Mouse (Mus musculus) myocyte (in vitro differentiated cells): ENCODE measurements around the gene D7Ertd443e. TPM values are rescaled to one million over a fixed set of nuclear protein-coding genes. Genes with fewer than 3 reads are reported as not detected.

Experiments
- H3K27me3 ChIP-seq: one replicate; pipeline ENCODE4 v1.6.1; 2011; ENCODE audit not compliant: control insufficient read depth, insufficient read depth, insufficient read length
- H3K36me3 ChIP-seq: one replicate; pipeline ENCODE4 v1.6.1; 2011; ENCODE audit not compliant: control insufficient read depth, insufficient read depth
- H3K4me2 ChIP-seq: one replicate; pipeline ENCODE4 v1.6.1; 2011; ENCODE audit warnings: low read depth, control low read depth
- H3K4me3 ChIP-seq: one replicate; pipeline ENCODE4 v1.5.1; 2011; ENCODE audit warnings: mild to moderate bottlenecking, control low read depth, moderate library complexity
- H3K79me2 ChIP-seq: one replicate; pipeline ENCODE4 v1.6.1; 2011; ENCODE audit not compliant: control insufficient read depth, insufficient read depth
- H3ac ChIP-seq: one replicate; pipeline ENCODE4 v1.6.1; 2011; ENCODE audit not compliant: control insufficient read depth, insufficient read length
- CEBPB ChIP-seq: IDR thresholded peaks from 2 replicates; pipeline ENCODE4 v1.6.1; 2011; ENCODE audit warnings: mild to moderate bottlenecking, moderate library complexity; ENCODE audit not compliant: poor library complexity, insufficient read depth, severe bottlenecking
- E2F4 ChIP-seq: IDR thresholded peaks from one replicate; pipeline ENCODE4 v1.6.1; 2011; ENCODE audit warnings: mild to moderate bottlenecking, control low read depth, moderate library complexity; ENCODE audit not compliant: insufficient read depth
- MAX ChIP-seq: IDR thresholded peaks from one replicate; pipeline ENCODE4 v1.6.1; 2011; ENCODE audit warnings: low read depth, mild to moderate bottlenecking, control low read depth
- MYOD1 ChIP-seq, 3 experiments: IDR thresholded peaks; one replicate each; pipeline ENCODE4 v1.6.1; 2011; ENCODE audit warnings: control low read depth in 2 of 3, low read depth in 2 of 3, mild to moderate bottlenecking in 2 of 3, moderate library complexity in 1 of 3; ENCODE audit not compliant: insufficient read length in 2 of 3, control insufficient read depth in 1 of 3
- MYOG ChIP-seq, 3 experiments: IDR thresholded peaks; one replicate each; pipeline ENCODE4 v1.6.1; 2011; ENCODE audit warnings: control low read depth in 2 of 3, low read depth in 2 of 3, mild to moderate bottlenecking in 2 of 3; ENCODE audit not compliant: insufficient read length in 2 of 3, control insufficient read depth in 1 of 3, insufficient read depth in 1 of 3
- POLR2A ChIP-seq: IDR thresholded peaks from one replicate; pipeline ENCODE4 v1.6.1; 2011; ENCODE audit warnings: low read depth, mild to moderate bottlenecking, control low read depth, moderate library complexity; ENCODE audit not compliant: insufficient read length
- POLR2AphosphoS2 ChIP-seq: IDR thresholded peaks from one replicate; pipeline ENCODE4 v1.6.1; 2011; ENCODE audit warnings: low read depth, control low read depth; ENCODE audit not compliant: insufficient read length
- REST ChIP-seq: IDR thresholded peaks from one replicate; pipeline ENCODE4 v1.6.1; 2011; ENCODE audit warnings: mild to moderate bottlenecking, control low read depth, moderate library complexity; ENCODE audit not compliant: insufficient read depth, insufficient read length
- SRF ChIP-seq: IDR thresholded peaks from one replicate; pipeline ENCODE4 v1.6.1; 2011; ENCODE audit warnings: low read depth; ENCODE audit not compliant: control insufficient read depth, insufficient read length
- TCF12 ChIP-seq: IDR thresholded peaks from one replicate; pipeline ENCODE4 v1.6.1; 2011; ENCODE audit warnings: mild to moderate bottlenecking, control low read depth; ENCODE audit not compliant: poor library complexity, insufficient read depth, severe bottlenecking
- TCF3 ChIP-seq: IDR thresholded peaks from one replicate; pipeline ENCODE4 v1.6.1; 2011; ENCODE audit warnings: low read depth, control low read depth; ENCODE audit not compliant: insufficient read length
- USF1 ChIP-seq: IDR thresholded peaks from one replicate; pipeline ENCODE4 v1.6.1; 2011; ENCODE audit warnings: low read depth, mild to moderate bottlenecking, control low read depth, moderate library complexity
- polyA plus RNA-seq: library from polyadenylated mRNA; unstranded; fragments of >200 nt; fragmentation: generic; extraction: Trizol; gene quantifications from one replicate; pipeline ENCODE4 v1.2.1, GENCODE M21; 2012; ENCODE audit warnings: missing spikeins

Gene D7Ertd443e
- polyA plus RNA-seq, 1 experiment: 0.06 TPM

GRCm38 (mm10) chr7:134376786-134377185 is 8.7 kb downstream of the D7Ertd443e start:
- Histone ChIP-seq H3K36me3 (no peaks in the 10 kb centered on the region), H3K27me3 (no peaks in the 10 kb centered on the region), H3K4me2 (no peak overlapping the region), H3ac (no peak overlapping the region), H3K4me3 (no peak overlapping the region), H3K79me2 (no peaks in the 10 kb centered on the region)
- TF ChIP-seq CEBPB: no peak
- no peak for TF ChIP-seq MYOG (IDR thresholded peaks at IDR 0.05; ENCODE audit: control insufficient read depth in 1 of 3, insufficient read depth in 1 of 3, insufficient read length in 2 of 3, low read depth in 2 of 3)
- TF ChIP-seq USF1: no peak
- no peak for TF ChIP-seq POLR2A
- TF ChIP-seq E2F4: no peak
- no peak for TF ChIP-seq REST
- no peak for TF ChIP-seq POLR2AphosphoS2
- TF ChIP-seq MAX: no peak
- no peak for TF ChIP-seq TCF3
- no peak for TF ChIP-seq SRF
- no peak for TF ChIP-seq MYOD1 (IDR thresholded peaks at IDR 0.05; ENCODE audit: control insufficient read depth in 1 of 3, insufficient read length in 2 of 3, low read depth in 2 of 3)
- no peak for TF ChIP-seq TCF12

- H3K79me2 ChIP-seq: no peaks in the 10 kb centered on the region
- peaks cover 3% of the 10 kb centered on the region for H3K27me3 ChIP-seq
- TF ChIP-seq CEBPB: no peak
- no peak for TF ChIP-seq POLR2AphosphoS2
- TF ChIP-seq SRF: no peak
- TF ChIP-seq MYOD1 (IDR thresholded peaks at IDR 0.05; ENCODE audit: control insufficient read depth in 1 of 3, insufficient read length in 2 of 3, low read depth in 2 of 3): no peak
- TF ChIP-seq POLR2A: no peak
- no peak for TF ChIP-seq USF1
- no peak overlapping the region for H3ac ChIP-seq
- no peak overlapping the region for H3K4me3 ChIP-seq
- no peaks in the 10 kb centered on the region for H3K36me3 ChIP-seq
- H3K4me2 ChIP-seq: no peak overlapping the region
Observed at GRCm38 (mm10) chr7:134372276-134372675, 13.2 kb downstream of the D7Ertd443e start.

- no peak for TF ChIP-seq TCF12
- no peak for TF ChIP-seq MYOG (IDR thresholded peaks at IDR 0.05; ENCODE audit: control insufficient read depth in 1 of 3, insufficient read depth in 1 of 3, insufficient read length in 2 of 3, low read depth in 2 of 3)
- no peak for TF ChIP-seq SRF
- TF ChIP-seq E2F4: no peak
- TF ChIP-seq MYOD1 (IDR thresholded peaks at IDR 0.05; ENCODE audit: control insufficient read depth in 1 of 3, insufficient read length in 2 of 3, low read depth in 2 of 3): no peak
- no peak for TF ChIP-seq MAX
- no peak for TF ChIP-seq REST
- H3K36me3 ChIP-seq: no peaks in the 10 kb centered on the region
- no peak overlapping the region for H3K4me3 ChIP-seq
- no peak overlapping the region for H3ac ChIP-seq
- H3K27me3 ChIP-seq: peaks cover 3% of the 10 kb centered on the region
- H3K4me2 ChIP-seq: no peak overlapping the region
- H3K79me2 ChIP-seq: no peaks in the 10 kb centered on the region
Observed at GRCm38 (mm10) chr7:134369241-134369640, 16.2 kb downstream of the D7Ertd443e start.

- Histone ChIP-seq H3K36me3 (no peaks in the 10 kb centered on the region), H3K79me2 (no peaks in the 10 kb centered on the region), H3ac (no peak overlapping the region), H3K4me3 (no peak overlapping the region), H3K27me3 (no peaks in the 10 kb centered on the region), H3K4me2 (no peak overlapping the region)
- TF ChIP-seq POLR2A (no peak), MYOG (IDR thresholded peaks at IDR 0.05; ENCODE audit: control insufficient read depth in 1 of 3, insufficient read depth in 1 of 3, insufficient read length in 2 of 3, low read depth in 2 of 3) (no peak), E2F4 (no peak), SRF (no peak), POLR2AphosphoS2 (no peak), MYOD1 (IDR thresholded peaks at IDR 0.05; ENCODE audit: control insufficient read depth in 1 of 3, insufficient read length in 2 of 3, low read depth in 2 of 3) (no peak), MAX (no peak), CEBPB (no peak), REST (no peak), USF1 (no peak), TCF12 (no peak), TCF3 (no peak)
Observed at GRCm38 (mm10) chr7:134362257-134362870, 23.1 kb downstream of the D7Ertd443e start.

GRCm38 (mm10) chr7:134348825-134349224 is 36.6 kb downstream of the D7Ertd443e start:
- no peak overlapping the region for H3K4me3 ChIP-seq
- no peak overlapping the region for H3K4me2 ChIP-seq
- H3K36me3 ChIP-seq: no peaks in the 10 kb centered on the region
- no peaks in the 10 kb centered on the region for H3K27me3 ChIP-seq
- no peaks in the 10 kb centered on the region for H3K79me2 ChIP-seq
- TF ChIP-seq USF1: no peak
- no peak overlapping the region for H3ac ChIP-seq
